Mouse (Mus musculus) heart, embryonic 16.5 days (tissue): Measurements from ENCODE around the gene Zic4. TPM values are rescaled to one million over a fixed set of nuclear protein-coding genes. Genes with fewer than 3 reads are reported as not detected.

Experiments used
- ATAC-seq: fragments of 200-750 bp; cut with Nextera tagmentation; replicated peaks from 2 replicates; pipeline ENCODE4 v1.8.0; 2017; ENCODE audit warnings: moderate number of reproducible peaks; ENCODE audit not compliant: insufficient read depth, low FRiP score; ENCODE audit errors: extremely low read depth
- H3K27ac ChIP-seq: fragments of 300-500 bp; sonication (generic); 2 replicates; pipeline ENCODE4 v1.5.1; 2014; ENCODE audit warnings: mild to moderate bottlenecking, low read length, control low read depth, moderate library complexity
- H3K27me3 ChIP-seq: fragments of 300-500 bp; sonication (generic); 2 replicates; pipeline ENCODE4 v1.6.1; 2014; ENCODE audit warnings: low read length, mixed read lengths; ENCODE audit not compliant: control insufficient read depth, insufficient read depth
- H3K36me3 ChIP-seq: fragments of 300-500 bp; sonication (generic); 2 replicates; pipeline ENCODE4 v1.6.1; 2014; ENCODE audit not compliant: control insufficient read depth, insufficient read depth
- H3K4me1 ChIP-seq: fragments of 300-500 bp; sonication (generic); 2 replicates; pipeline ENCODE4 v1.6.1; 2014; ENCODE audit warnings: low read length, mixed read lengths; ENCODE audit not compliant: control insufficient read depth, insufficient read depth
- H3K4me2 ChIP-seq: fragments of 300-500 bp; sonication (generic); 2 replicates; pipeline ENCODE4 v1.6.1; 2014; ENCODE audit warnings: low read depth, mild to moderate bottlenecking, control low read depth, low read length
- H3K4me3 ChIP-seq: fragments of 300-500 bp; sonication (generic); 2 replicates; pipeline ENCODE4 v1.5.1; 2014; ENCODE audit warnings: mild to moderate bottlenecking, control low read depth, low read length
- H3K9ac ChIP-seq: fragments of 300-500 bp; sonication (generic); 2 replicates; pipeline ENCODE4 v1.6.1; 2014; ENCODE audit warnings: low read length, control low read depth
- H3K9me3 ChIP-seq: fragments of 300-500 bp; sonication (generic); replicated peaks from 2 replicates; pipeline ENCODE4 v1.6.1; 2016; ENCODE audit warnings: low read length; ENCODE audit not compliant: control insufficient read depth
- WGBS: fragments of 180-500 bp; shearing (Covaris S2); extraction: QIAGEN DNeasy Blood & Tissue Kit; methylation state at CpG from one replicate; pipeline ENCODE4 v1.1.7; 2014; 5-methylcytosine and 5-hydroxymethylcytosine counted together
- polyA plus RNA-seq: library from polyadenylated mRNA; unstranded; fragments of >200 nt; fragmentation: Nextera tagmentation; extraction: Ambion mirVana; gene quantifications from 2 replicates; pipeline ENCODE4 v1.2.1, GENCODE M21; 2015

Zic4 gene
- polyA plus RNA-seq, 1 experiment from 2014 or later, result not detected

GRCm38 (mm10) chr9:91386891-91387739 is 24.9 kb downstream of the Zic4 start:
- Histone ChIP-seq H3K27ac (no peak overlapping the region), H3K27me3 (peaks cover 96% of the 10 kb centered on the region), H3K9ac (no peak overlapping the region), H3K9me3 (no peaks in the 10 kb centered on the region), H3K36me3 (no peaks in the 10 kb centered on the region), H3K4me2 (no peak overlapping the region), H3K4me3 (no peak overlapping the region), H3K4me1 (no peaks in the 10 kb centered on the region)
- no peak for ATAC-seq
- 1% methylated on average over 31 of the region's 31 CpGs for WGBS

GRCm38 (mm10) chr9:91387740-91388080 is 25.5 kb downstream of the Zic4 start:
- Histone ChIP-seq H3K4me2 (no peak overlapping the region), H3K4me3 (no peak overlapping the region), H3K36me3 (no peaks in the 10 kb centered on the region), H3K27me3 (peaks cover 90% of the 10 kb centered on the region), H3K9ac (no peak overlapping the region), H3K4me1 (no peaks in the 10 kb centered on the region), H3K9me3 (no peaks in the 10 kb centered on the region), H3K27ac (no peak overlapping the region)
- no peak for ATAC-seq
- WGBS, result 1% methylated on average over 5 of the region's 5 CpGs

DNA sequence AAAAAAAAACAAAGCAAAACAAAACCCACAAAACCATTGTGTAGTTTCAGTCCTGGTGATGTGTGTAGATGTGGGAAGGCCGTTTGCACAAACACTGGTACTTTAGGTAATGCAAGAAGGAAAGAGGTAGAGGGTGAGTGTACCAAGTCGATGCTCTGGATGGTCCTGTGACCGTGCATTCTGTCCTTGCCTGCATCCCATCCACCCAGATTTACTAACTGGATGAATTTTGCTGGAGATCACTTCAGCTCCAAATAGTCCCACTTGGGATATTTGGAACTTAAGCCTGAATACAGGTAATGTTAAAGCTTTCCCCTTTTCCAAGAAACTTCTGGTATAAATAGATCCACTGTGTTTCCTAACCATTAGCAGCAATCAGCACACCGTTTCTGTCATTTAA is 26.0 kb downstream of the Zic4 start:
- Histone ChIP-seq H3K9me3 (no peaks in the 10 kb centered on the region), H3K27me3 (peaks cover 87% of the 10 kb centered on the region), H3K4me1 (no peaks in the 10 kb centered on the region), H3K9ac (no peak overlapping the region), H3K36me3 (no peaks in the 10 kb centered on the region), H3K4me2 (no peak overlapping the region), H3K27ac (no peak overlapping the region), H3K4me3 (no peak overlapping the region)
- WGBS, result 6% methylated on average over 4 of the region's 4 CpGs
- ATAC-seq, result no peak

- H3K27me3 ChIP-seq, result peaks cover 83% of the 10 kb centered on the region
- no peak for ATAC-seq
- H3K9ac ChIP-seq, result no peak overlapping the region
- H3K4me2 ChIP-seq, result no peak overlapping the region
- H3K9me3 ChIP-seq, result no peaks in the 10 kb centered on the region
- no peak overlapping the region for H3K27ac ChIP-seq
- H3K4me1 ChIP-seq, result no peaks in the 10 kb centered on the region
- H3K36me3 ChIP-seq, result no peaks in the 10 kb centered on the region
- 8% methylated on average over 8 of the region's 8 CpGs for WGBS
- no peak overlapping the region for H3K4me3 ChIP-seq
Observed at GRCm38 (mm10) chr9:91393376-91394068, 31.3 kb downstream of the Zic4 start.

DNA sequence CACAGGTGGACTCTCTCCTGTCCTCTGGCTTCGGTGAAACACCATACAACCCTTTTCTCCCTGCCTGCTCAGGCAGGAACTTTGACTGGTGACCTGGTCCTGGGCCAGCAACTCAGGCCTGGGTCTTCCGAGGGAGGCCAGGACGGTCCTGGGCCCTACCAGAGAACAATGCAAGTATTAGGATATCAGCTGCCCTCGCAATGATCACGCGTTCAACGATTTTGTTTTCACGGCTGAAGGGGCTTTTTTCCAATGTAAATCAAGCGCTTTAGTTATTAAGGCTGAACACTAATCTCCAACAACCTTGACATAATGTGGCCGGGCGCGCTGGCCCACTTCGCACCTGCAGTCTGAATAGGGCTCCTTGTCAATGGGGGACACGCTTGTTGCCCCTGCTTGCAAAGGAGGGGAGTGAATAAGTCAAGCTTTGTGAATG is 32.0 kb downstream of the Zic4 start:
- no peaks in the 10 kb centered on the region for H3K36me3 ChIP-seq
- H3K9ac ChIP-seq, result no peak overlapping the region
- H3K9me3 ChIP-seq, result no peaks in the 10 kb centered on the region
- no peak for ATAC-seq
- no peak overlapping the region for H3K27ac ChIP-seq
- H3K4me2 ChIP-seq, result no peak overlapping the region
- H3K27me3 ChIP-seq, result peaks cover 84% of the 10 kb centered on the region
- 4% methylated on average over 14 of the region's 14 CpGs for WGBS
- H3K4me1 ChIP-seq, result no peaks in the 10 kb centered on the region
- no peak overlapping the region for H3K4me3 ChIP-seq

DNA sequence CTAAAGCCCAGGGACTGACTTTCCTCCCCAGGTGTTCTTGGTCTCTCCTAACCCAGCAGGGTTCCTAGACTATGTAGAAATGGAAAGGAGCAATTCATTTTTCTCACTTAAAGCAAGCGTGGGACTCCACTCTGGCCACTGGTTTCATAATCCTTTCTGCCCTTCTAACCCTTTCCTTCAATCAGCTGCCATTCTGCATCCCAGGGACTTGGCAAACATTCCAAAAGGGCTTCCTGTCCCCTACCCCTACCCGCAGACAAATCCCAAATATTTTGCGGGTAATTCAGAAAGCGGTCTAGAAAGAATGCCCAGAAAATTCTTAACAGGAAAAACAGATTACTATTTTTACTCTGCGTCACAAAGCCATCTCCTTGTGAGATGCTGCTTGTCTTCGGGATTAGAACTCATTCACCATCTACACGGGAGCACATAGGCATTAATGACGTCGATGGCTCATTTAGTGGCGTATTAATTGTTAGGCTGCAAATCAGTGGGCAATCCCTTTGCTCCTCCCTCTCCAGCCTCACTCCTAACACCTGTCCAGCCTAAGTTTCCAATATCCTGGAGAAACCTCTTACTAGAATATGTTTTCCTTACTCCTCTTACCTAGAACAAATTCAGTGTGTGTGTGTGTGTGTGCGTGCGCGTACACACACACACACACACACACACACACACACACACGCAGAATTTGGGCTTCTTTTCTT is 33.0 kb downstream of the Zic4 start:
- H3K4me3 ChIP-seq, result no peak overlapping the region
- no peaks in the 10 kb centered on the region for H3K36me3 ChIP-seq
- H3K27ac ChIP-seq, result no peak overlapping the region
- WGBS, result 11% methylated on average over 14 of the region's 14 CpGs
- ATAC-seq, result no peak
- no peak overlapping the region for H3K9ac ChIP-seq
- H3K4me1 ChIP-seq, result no peaks in the 10 kb centered on the region
- H3K4me2 ChIP-seq, result no peak overlapping the region
- peaks cover 84% of the 10 kb centered on the region for H3K27me3 ChIP-seq
- H3K9me3 ChIP-seq, result no peaks in the 10 kb centered on the region

DNA sequence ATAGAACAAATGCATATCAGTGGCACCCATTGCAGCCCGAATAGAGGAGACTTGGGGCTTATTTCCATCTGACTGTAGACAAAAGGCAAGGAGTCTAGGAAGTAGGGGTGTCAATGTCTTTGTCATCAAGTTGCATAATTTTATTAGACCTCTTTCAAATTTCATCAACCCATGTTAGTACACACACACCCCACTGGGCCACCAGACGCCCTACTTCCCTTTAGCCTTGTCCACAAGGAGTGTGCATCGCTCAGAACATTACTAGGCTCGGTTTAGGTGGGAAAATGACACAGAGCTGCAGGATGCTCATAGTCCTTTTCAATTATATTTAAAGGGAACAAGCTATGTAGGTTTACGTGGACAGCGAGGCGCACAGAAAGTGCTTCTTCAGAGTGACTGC is 37.8 kb downstream of the Zic4 start:
- WGBS, result 21% methylated on average over 7 of the region's 7 CpGs
- Histone ChIP-seq H3K27ac (no peak overlapping the region), H3K9ac (no peak overlapping the region), H3K27me3 (peaks cover 93% of the 10 kb centered on the region), H3K4me1 (no peaks in the 10 kb centered on the region), H3K9me3 (no peaks in the 10 kb centered on the region), H3K36me3 (no peaks in the 10 kb centered on the region), H3K4me3 (no peak overlapping the region), H3K4me2 (no peak overlapping the region)
- ATAC-seq, result no peak

DNA sequence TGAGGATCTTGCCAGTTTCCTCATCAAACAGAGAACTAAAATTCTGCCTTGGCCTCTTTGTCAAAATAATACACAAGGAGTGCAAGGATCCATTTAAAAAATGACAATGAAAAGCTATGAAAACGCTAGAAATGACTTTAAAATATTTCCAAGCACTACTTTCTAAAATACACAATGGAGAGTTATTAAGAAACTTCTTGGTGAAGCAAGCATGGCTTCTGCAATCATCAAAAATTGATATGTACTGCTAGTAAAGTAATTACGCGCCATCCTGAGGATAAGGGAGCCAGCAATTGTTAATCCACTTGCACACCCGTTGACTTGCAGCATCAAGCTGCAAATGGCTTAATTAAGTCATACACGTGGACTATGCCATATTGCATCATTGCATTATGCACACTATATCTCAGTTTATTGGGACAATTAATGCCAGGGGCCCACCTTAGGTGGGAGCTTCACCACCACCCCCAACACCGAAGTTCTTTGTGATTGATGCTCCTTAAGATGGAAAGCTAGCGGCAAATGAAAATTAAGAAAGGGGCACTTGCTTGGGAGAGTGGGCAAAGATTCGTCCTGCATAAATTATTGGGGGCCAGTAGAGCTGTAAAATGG is 38.4 kb downstream of the Zic4 start:
- H3K27me3 ChIP-seq, result peaks cover 93% of the 10 kb centered on the region
- no peaks in the 10 kb centered on the region for H3K4me1 ChIP-seq
- no peak overlapping the region for H3K9ac ChIP-seq
- no peak overlapping the region for H3K4me2 ChIP-seq
- H3K27ac ChIP-seq, result no peak overlapping the region
- no peak for ATAC-seq
- H3K36me3 ChIP-seq, result no peaks in the 10 kb centered on the region
- H3K4me3 ChIP-seq, result no peak overlapping the region
- no peaks in the 10 kb centered on the region for H3K9me3 ChIP-seq
- WGBS, result 14% methylated on average over 8 of the region's 8 CpGs
